Mouse (Mus musculus): ENCODE measurements at regions not wholly inside any gene's neighbourhood (a gene's known extent, or its start where the extent isn't known, plus 50 kb on each side); places are given as distances from the start of the nearest gene placed in this dataset.

DNA sequence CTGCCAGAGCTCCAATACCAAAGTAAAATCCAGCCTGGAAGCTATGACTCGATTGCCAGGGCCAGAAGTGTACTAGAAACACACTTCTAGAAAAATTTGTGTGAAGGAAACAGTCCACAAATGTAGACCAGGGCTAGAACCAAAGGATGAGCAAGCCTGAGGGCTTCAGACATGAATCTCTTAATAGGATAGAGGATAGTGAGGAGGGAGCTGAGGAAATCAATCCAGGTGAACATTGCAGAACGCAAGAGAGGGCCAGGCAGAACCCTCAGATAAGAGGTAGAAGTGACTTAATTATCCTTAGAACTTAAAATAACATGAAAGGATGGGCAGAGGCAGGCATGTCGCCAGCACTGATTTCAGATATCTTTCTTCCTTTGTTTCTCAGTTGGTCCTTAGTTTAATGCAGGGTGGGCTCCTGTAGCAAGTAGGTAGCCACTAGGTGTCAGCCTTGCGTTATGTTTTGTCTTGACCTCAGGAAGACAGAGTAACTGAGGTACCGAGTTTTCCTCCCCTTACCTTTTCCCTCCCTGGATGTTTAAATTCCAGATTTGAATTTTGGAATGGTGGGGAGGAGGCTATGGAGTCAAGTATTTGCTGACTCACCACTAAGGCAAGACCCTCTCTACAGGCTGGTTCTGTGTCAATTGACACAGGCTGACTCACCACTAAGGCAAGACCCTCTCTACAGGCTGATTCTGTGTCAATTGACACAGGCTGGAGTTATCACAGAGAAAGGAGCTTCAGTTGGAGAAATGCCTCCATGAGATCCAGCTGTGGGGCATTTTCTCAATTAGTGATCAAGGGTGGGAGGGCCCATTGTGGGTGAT, 52.2 kb upstream of the Cp start:
- TF ChIP-seq CTCF (conservative IDR thresholded peaks at IDR 0.05; ENCODE audit: low read length) (peak; percentile 62), NANOG (IDR thresholded peaks at IDR 0.05; ENCODE audit: borderline replicate concordance, low read length) (no peak)
